Mouse (Mus musculus) intestine, embryonic 14.5 days (tissue): Measurements from ENCODE around the gene Tmem269. TPM values are rescaled to one million over a fixed set of nuclear protein-coding genes. Genes with fewer than 3 reads are reported as not detected.

Experiments used
- ATAC-seq: fragments of 200-750 bp; cut with Nextera tagmentation; replicated peaks from 2 replicates; pipeline ENCODE4 v1.8.0; 2017; ENCODE audit warnings: low read depth, moderate number of reproducible peaks, moderate TSS enrichment, moderate library complexity; ENCODE audit not compliant: low FRiP score, low TSS enrichment
- DNase-seq: peaks from one replicate; pipeline ENCODE4 v3.0.0-alpha.2; 2018; ENCODE audit warnings: low spot score
- H3K27ac ChIP-seq: fragments of 300-500 bp; sonication (generic); 2 replicates; pipeline ENCODE4 v1.5.1; 2014; ENCODE audit warnings: low read depth, mild to moderate bottlenecking, control low read depth
- H3K27me3 ChIP-seq: fragments of 300-500 bp; sonication (generic); replicated peaks from 2 replicates; pipeline ENCODE4 v1.6.1; 2014; ENCODE audit warnings: low read length, control low read depth; ENCODE audit not compliant: control insufficient read depth, insufficient read depth
- H3K36me3 ChIP-seq: fragments of 300-500 bp; sonication (generic); 2 replicates; pipeline ENCODE4 v1.6.1; 2014; ENCODE audit warnings: low read length, control low read depth; ENCODE audit not compliant: control insufficient read depth, insufficient read depth
- H3K4me1 ChIP-seq: fragments of 300-500 bp; sonication (generic); replicated peaks from 2 replicates; pipeline ENCODE4 v1.6.1; 2014; ENCODE audit warnings: low read length, control low read depth, mixed read lengths; ENCODE audit not compliant: control insufficient read depth, insufficient read depth
- H3K4me2 ChIP-seq: fragments of 300-500 bp; sonication (generic); 2 replicates; pipeline ENCODE4 v1.6.1; 2014; ENCODE audit warnings: low read length
- H3K4me3 ChIP-seq: fragments of 300-500 bp; sonication (generic); 2 replicates; pipeline ENCODE4 v1.5.1; 2014; ENCODE audit warnings: low read depth, low read length, control low read depth, mixed read lengths
- H3K9ac ChIP-seq: fragments of 300-500 bp; sonication (generic); 2 replicates; pipeline ENCODE4 v1.6.1; 2014; ENCODE audit warnings: mild to moderate bottlenecking, low read length
- H3K9me3 ChIP-seq: fragments of 300-500 bp; sonication (generic); 2 replicates; pipeline ENCODE4 v1.6.1; 2016; ENCODE audit warnings: low read length, control low read depth; ENCODE audit not compliant: control insufficient read depth
- WGBS: fragments of 180-500 bp; shearing (Covaris S2); extraction: QIAGEN DNeasy Blood & Tissue Kit; methylation state at CpG from one replicate; pipeline ENCODE4 v1.1.7; 2014; 5-methylcytosine and 5-hydroxymethylcytosine counted together
- polyA plus RNA-seq: library from polyadenylated mRNA; unstranded; fragments of >200 nt; fragmentation: Nextera tagmentation; extraction: Ambion mirVana; gene quantifications from 2 replicates; pipeline ENCODE4 v1.2.1, GENCODE M21; 2014

Gene Tmem269
- polyA plus RNA-seq, 1 experiment from 2014 or later = not detected

- no peak overlapping the region for H3K4me3 ChIP-seq
- no peak overlapping the region for H3K9ac ChIP-seq
- no peaks in the 10 kb centered on the region for H3K9me3 ChIP-seq
- no peak for DNase-seq
- H3K36me3 ChIP-seq = peaks cover 54% of the 10 kb centered on the region
- WGBS = 95% methylated on average over 11 of the region's 11 CpGs
- H3K4me1 ChIP-seq = peaks cover 6% of the 10 kb centered on the region
- no peaks in the 10 kb centered on the region for H3K27me3 ChIP-seq
- no peak overlapping the region for H3K4me2 ChIP-seq
- no peak overlapping the region for H3K27ac ChIP-seq
- ATAC-seq = no peak
Measured at GRCm38 (mm10) chr4:119226751-119227150, 8.7 kb upstream of the Tmem269 start.

- DNase-seq = no peak
- H3K36me3 ChIP-seq = peaks cover 54% of the 10 kb centered on the region
- H3K9me3 ChIP-seq = no peaks in the 10 kb centered on the region
- no peak overlapping the region for H3K4me3 ChIP-seq
- H3K27me3 ChIP-seq = no peaks in the 10 kb centered on the region
- H3K4me1 ChIP-seq = no peaks in the 10 kb centered on the region
- H3K4me2 ChIP-seq = no peak overlapping the region
- H3K9ac ChIP-seq = no peak overlapping the region
- H3K27ac ChIP-seq = no peak overlapping the region
- no peak for ATAC-seq
- 89% methylated on average over 9 of the region's 9 CpGs for WGBS
Measured at GRCm38 (mm10) chr4:119225719-119226118, 7.7 kb upstream of the Tmem269 start.

DNA sequence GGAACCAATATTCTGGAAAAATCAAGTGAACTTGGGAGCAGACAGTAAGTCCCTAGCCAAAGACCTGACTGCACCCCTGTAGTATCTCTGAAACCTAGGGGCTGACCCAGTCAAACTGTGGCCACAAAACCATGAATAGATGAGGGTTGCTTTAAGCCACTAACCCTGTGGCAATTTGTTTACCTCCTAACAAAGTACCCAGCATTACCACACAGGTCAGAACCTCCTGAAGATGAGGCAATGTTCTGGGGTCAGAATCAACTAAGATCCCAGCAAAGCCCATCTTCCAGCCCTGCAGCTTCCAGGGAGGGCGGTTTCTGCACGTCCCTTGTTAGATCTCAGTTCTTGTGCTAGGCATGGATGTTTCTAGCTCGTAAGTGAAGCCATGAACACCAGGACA is 6.5 kb upstream of the Tmem269 start:
- WGBS = 91% methylated on average over 3 of the region's 3 CpGs

DNA sequence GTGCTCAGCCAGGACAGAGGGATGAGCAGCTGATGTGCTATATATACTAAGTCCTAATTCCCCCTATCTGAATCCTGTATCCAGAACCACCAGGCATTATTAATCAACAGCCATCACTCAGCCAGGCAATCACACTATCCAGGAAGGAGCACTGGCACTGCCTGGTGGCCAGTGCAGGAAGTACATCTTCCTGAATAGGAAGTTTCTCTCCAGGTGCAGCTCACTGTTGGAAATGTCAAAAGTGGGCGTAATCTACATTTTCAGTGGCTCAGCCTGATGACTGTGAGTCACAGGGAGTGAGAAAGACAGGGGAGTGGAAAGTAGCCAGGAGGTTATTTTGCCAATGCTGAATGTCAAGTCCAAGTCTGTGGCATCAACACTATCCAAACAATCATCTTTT is 5.7 kb upstream of the Tmem269 start:
- Histone ChIP-seq H3K27ac (no peak overlapping the region), H3K4me3 (no peak overlapping the region), H3K36me3 (peaks cover 53% of the 10 kb centered on the region), H3K9ac (no peak overlapping the region), H3K27me3 (no peaks in the 10 kb centered on the region), H3K9me3 (no peaks in the 10 kb centered on the region), H3K4me1 (no peaks in the 10 kb centered on the region), H3K4me2 (no peak overlapping the region)
- ATAC-seq (no peak), DNase-seq (no peak)
- 97% methylated on average over 1 of the region's 1 CpGs for WGBS

More for the DNA sequence above, 6.5 kb upstream of the Tmem269 start:
- H3K4me2 ChIP-seq = no peak overlapping the region
- H3K9me3 ChIP-seq = no peaks in the 10 kb centered on the region
- H3K27ac ChIP-seq = no peak overlapping the region
- no peaks in the 10 kb centered on the region for H3K27me3 ChIP-seq
- ATAC-seq = no peak
- no peak overlapping the region for H3K9ac ChIP-seq
- no peak for DNase-seq
- peaks cover 54% of the 10 kb centered on the region for H3K36me3 ChIP-seq
- no peaks in the 10 kb centered on the region for H3K4me1 ChIP-seq
- no peak overlapping the region for H3K4me3 ChIP-seq

GRCm38 (mm10) chr4:119216667-119217066 is 1.4 kb downstream of the Tmem269 start:
- WGBS = 75% methylated on average over 8 of the region's 8 CpGs
- Histone ChIP-seq H3K4me3 (no peak overlapping the region), H3K4me1 (no peaks in the 10 kb centered on the region), H3K9me3 (no peaks in the 10 kb centered on the region), H3K27me3 (no peaks in the 10 kb centered on the region), H3K4me2 (no peak overlapping the region), H3K27ac (no peak overlapping the region), H3K36me3 (no peaks in the 10 kb centered on the region), H3K9ac (no peak overlapping the region)
- DNase-seq (no peak), ATAC-seq (no peak)

DNA sequence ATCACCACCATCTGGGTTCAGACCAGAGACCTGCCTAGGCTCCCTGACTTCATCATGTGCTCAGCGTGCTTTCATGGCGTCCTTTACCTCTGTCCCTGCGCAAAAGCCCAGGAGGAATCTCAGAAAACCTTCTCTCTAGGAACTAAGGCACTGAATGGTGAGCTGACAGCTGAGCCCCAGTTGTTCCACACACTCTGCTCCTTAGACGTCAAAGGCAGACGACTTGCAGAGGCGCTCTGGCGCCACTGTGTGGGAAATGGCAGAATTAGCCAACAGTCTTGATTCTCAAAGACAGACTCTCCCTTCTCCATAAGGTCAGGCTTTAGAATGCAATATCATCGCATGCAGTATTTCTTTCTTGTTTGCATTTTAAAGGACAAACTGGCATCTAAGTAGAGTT is 13.3 kb downstream of the Tmem269 start:
- H3K4me1 ChIP-seq = no peaks in the 10 kb centered on the region
- no peak overlapping the region for H3K4me3 ChIP-seq
- H3K9me3 ChIP-seq = no peaks in the 10 kb centered on the region
- 22% methylated on average over 8 of the region's 8 CpGs for WGBS
- no peak overlapping the region for H3K27ac ChIP-seq
- H3K9ac ChIP-seq = no peak overlapping the region
- no peak for ATAC-seq
- peak; percentile 66 for DNase-seq
- H3K36me3 ChIP-seq = peaks cover 13% of the 10 kb centered on the region
- H3K27me3 ChIP-seq = no peaks in the 10 kb centered on the region
- no peak overlapping the region for H3K4me2 ChIP-seq

DNA sequence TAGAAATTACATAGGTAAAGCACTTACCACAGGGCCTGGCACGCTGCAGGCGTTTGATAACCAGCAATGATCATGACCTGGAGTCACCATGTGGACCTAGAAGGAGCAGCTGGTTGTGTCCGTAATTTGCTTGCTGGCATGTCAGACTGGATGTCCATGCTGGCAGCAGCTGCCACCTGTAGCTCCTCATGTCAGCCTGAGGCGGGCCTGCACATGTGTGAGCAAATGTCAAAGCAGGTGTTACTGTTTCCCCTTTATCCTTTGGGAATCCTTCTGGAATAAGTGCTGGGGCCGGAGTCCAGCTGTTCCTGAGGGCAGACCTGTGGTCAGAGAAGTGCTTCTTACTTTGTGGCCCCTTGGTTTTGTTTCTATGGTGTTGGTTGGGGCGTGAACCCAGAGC is 19.9 kb downstream of the Tmem269 start:
- DNase-seq = no peak
- H3K9me3 ChIP-seq = no peaks in the 10 kb centered on the region
- WGBS = 87% methylated on average over 6 of the region's 6 CpGs
- peaks cover 9% of the 10 kb centered on the region; the same call in 1 of the 2 replicates for H3K4me1 ChIP-seq
- ATAC-seq = no peak
- H3K9ac ChIP-seq = no peak overlapping the region
- H3K27me3 ChIP-seq = no peaks in the 10 kb centered on the region
- H3K36me3 ChIP-seq = peaks cover 26% of the 10 kb centered on the region
- no peak overlapping the region for H3K4me2 ChIP-seq
- H3K4me3 ChIP-seq = no peak overlapping the region
- no peak overlapping the region for H3K27ac ChIP-seq

DNA sequence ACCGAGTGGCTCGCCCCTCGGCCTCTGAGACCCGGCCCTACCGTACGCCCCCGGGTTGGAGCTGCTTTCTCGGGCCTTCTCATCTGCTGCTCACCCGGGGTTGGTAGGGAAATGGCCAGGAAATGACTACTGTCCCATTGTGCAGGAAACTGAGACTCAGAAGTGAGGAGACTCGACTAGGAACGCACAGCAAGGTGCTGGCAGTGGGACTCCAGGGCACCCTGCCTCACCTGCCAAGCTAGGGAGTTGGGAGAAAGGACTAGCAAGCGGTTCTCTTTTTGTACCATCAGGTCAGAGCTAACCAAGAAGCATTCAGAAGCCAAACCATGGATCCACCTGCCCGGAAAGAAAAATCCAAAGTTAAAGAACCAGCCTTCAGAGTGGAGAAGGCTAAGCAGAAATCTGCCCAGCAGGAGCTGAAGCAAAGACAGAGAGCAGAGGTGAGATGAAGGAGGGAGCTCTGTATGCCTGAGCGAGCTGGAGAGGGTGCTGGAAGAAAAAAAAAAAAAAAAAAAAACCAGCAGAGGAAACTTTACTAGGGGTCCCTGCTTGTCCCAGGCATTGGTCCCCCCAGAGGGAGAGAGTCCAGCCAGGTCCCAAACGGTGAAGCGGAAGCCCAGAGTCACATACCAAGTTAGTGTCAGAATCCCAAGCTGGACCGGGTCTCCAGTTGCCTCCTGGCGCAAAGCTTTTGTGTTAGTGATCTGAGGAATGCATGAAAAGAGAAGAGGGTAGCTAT is 22.3 kb downstream of the Tmem269 start:
- H3K36me3 ChIP-seq = peaks cover 14% of the 10 kb centered on the region; the same call in 1 of the 2 replicates
- peaks cover 9% of the 10 kb centered on the region; the same call in 1 of the 2 replicates for H3K4me1 ChIP-seq
- WGBS = 8% methylated on average over 18 of the region's 18 CpGs

More for the DNA sequence above, 22.3 kb downstream of the Tmem269 start:
- Histone ChIP-seq H3K4me3 (peak overlapping the region; percentile 83), H3K27ac (peak overlapping the region; percentile 54), H3K9me3 (no peaks in the 10 kb centered on the region), H3K27me3 (no peaks in the 10 kb centered on the region), H3K9ac (peak overlapping the region; percentile 81), H3K4me2 (peak overlapping the region; percentile 48)
- ATAC-seq = no peak
- no peak for DNase-seq
